Mouse (Mus musculus) olfactory bulb, adult 2 months (tissue): ENCODE measurements around the gene Zfp513.
A peak's percentile ranks its signal among the peaks of the same experiment; 100 is the strongest.

Experiments used
- CTCF ChIP-seq: fragments of 200-500 bp; IDR thresholded peaks from 2 replicates; pipeline ENCODE4 v1.5.1; 2012; ENCODE audit warnings: low read depth, mild to moderate bottlenecking, low read length, moderate library complexity; ENCODE audit not compliant: insufficient read depth
- POLR2A ChIP-seq: fragments of 200-500 bp; IDR thresholded peaks from 2 replicates; pipeline ENCODE4 v1.6.1; 2012; ENCODE audit warnings: mild to moderate bottlenecking, low read depth, low read length, moderate library complexity; ENCODE audit not compliant: insufficient read depth

DNA sequence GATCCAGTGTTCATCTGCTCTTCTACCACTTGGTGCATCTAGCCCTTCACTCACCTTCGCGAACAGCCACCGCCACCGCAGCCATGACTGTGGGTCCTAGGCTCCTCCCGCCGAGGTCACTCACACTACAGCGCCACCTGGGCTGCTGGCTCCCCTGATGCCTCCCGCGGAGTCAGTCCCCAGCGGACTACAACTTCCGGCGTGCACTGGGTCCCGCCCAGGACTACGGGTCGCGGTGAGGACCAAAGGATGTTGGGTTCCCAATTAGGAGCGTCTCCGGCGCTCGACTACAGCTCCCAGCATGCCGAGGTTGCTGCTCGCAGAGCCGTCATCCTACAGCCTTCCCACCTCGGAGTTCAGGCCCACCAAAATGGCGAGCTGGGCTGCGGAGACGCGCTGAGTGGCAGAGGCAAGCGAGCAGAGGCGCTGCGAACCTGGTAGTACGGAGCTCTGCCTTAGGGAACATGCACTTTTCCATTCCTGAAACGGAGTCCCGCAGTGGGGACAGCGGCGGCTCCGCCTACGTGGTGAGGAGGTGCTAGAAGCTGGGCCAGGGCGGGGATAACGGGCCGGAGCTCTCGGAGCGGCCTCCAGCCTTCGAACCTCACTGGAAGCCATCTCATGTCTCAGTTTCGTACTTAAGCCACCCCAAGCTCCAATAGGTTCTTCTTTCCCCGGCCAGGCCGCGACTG, 9.0 kb downstream of the Zfp513 start, which contains the start of the genes Snx17 and Eif2b4:
- TF ChIP-seq POLR2A (peak; percentile 25), CTCF (no peak)
